Mouse (Mus musculus) spleen, adult 2 months (tissue): ENCODE data around the gene B9d2. TPM values are rescaled to one million over a fixed set of nuclear protein-coding genes. Genes with fewer than 3 reads are reported as not detected.
A peak's percentile ranks its signal among the peaks of the same experiment; 100 is the strongest.

ENCODE experiments used
- DNase-seq, 2 experiments: peaks; one replicate each; pipeline versions ENCODE4 v3.0.0 to v3.0.0-alpha.2; 2012 to 2021; ENCODE audit warnings: low spot score in 2 of 2, low read depth in 1 of 2
- H3K27ac ChIP-seq: fragments of 200-500 bp; 2 replicates; pipeline ENCODE4 v1.5.1; 2012; ENCODE audit warnings: low read length, inconsistent platforms; ENCODE audit not compliant: insufficient read depth
- H3K27me3 ChIP-seq: fragments of 200-500 bp; 2 replicates; pipeline ENCODE4 v1.6.1; 2012; ENCODE audit warnings: mild to moderate bottlenecking, moderate library complexity, low read length, inconsistent platforms; ENCODE audit not compliant: control insufficient read depth, insufficient read depth
- H3K36me3 ChIP-seq: fragments of 200-500 bp; 2 replicates; pipeline ENCODE4 v1.6.1; 2012; ENCODE audit warnings: mild to moderate bottlenecking, low read length, inconsistent platforms; ENCODE audit not compliant: control insufficient read depth, insufficient read depth
- H3K4me1 ChIP-seq: fragments of 200-500 bp; 2 replicates; pipeline ENCODE4 v1.6.1; 2011; ENCODE audit warnings: inconsistent platforms; ENCODE audit not compliant: control insufficient read depth, insufficient read depth, insufficient read length
- H3K4me3 ChIP-seq: fragments of 200-500 bp; 2 replicates; pipeline ENCODE4 v1.5.1; 2011; ENCODE audit warnings: mild to moderate bottlenecking, inconsistent platforms; ENCODE audit not compliant: insufficient read depth, insufficient read length; ENCODE audit errors: extremely low read depth
- CTCF ChIP-seq: fragments of 200-500 bp; IDR thresholded peaks from 2 replicates; pipeline ENCODE4 v1.5.1; 2011; ENCODE audit warnings: mild to moderate bottlenecking, inconsistent platforms; ENCODE audit not compliant: insufficient read depth, insufficient read length, insufficient replicate concordance; ENCODE audit errors: extremely low read depth
- POLR2A ChIP-seq: fragments of 200-500 bp; IDR thresholded peaks from 2 replicates; pipeline ENCODE4 v1.6.1; 2011; ENCODE audit warnings: low read depth, low read length, inconsistent platforms
- WGBS: fragments of 180-500 bp; shearing (Covaris S2); methylation state at CpG from one replicate; pipeline ENCODE4 v1.1.7; 2018; 5-methylcytosine and 5-hydroxymethylcytosine counted together
- polyA plus RNA-seq: library from polyadenylated mRNA; depleted of rRNA; stranded (reverse); fragments of >200 nt; gene quantifications from 2 replicates; pipeline ENCODE4 v1.2.3, GENCODE M21; 2012

B9d2 gene
- polyA plus RNA-seq, 1 experiment, result 72.0 TPM

- H3K4me3 ChIP-seq, result no peak overlapping the region
- no peak for DNase-seq
- peaks cover 40% of the 10 kb centered on the region; the same call in 1 of the 2 replicates for H3K4me1 ChIP-seq
- WGBS, result 35% methylated on average over 14 of the region's 14 CpGs
- H3K36me3 ChIP-seq, result peaks cover 2% of the 10 kb centered on the region; the same call in 1 of the 2 replicates
- H3K27ac ChIP-seq, result no peak overlapping the region
- TF ChIP-seq CTCF (no peak), POLR2A (no peak)
- no peaks in the 10 kb centered on the region for H3K27me3 ChIP-seq
Observed at GRCm38 (mm10) chr7:25645074-25645473, 35.5 kb upstream of the B9d2 start.

- peak; percentile 79 for TF ChIP-seq CTCF
- no peak; the same call in 1 of the 2 replicates for TF ChIP-seq POLR2A
- peak; percentile 57 to 74 for DNase-seq
- Histone ChIP-seq H3K36me3 (no peaks in the 10 kb centered on the region), H3K27ac (peak overlapping the region; percentile 80), H3K4me1 (peaks cover 44% of the 10 kb centered on the region; the same call in 1 of the 2 replicates), H3K27me3 (no peaks in the 10 kb centered on the region), H3K4me3 (no peak overlapping the region)
- WGBS, result 14% methylated on average over 5 of the region's 5 CpGs
Observed at GRCm38 (mm10) chr7:25647574-25648123, 32.9 kb upstream of the B9d2 start.

GRCm38 (mm10) chr7:25649839-25650238 lies 30.7 kb upstream of the B9d2 start:
- DNase-seq, result no peak
- Histone ChIP-seq H3K36me3 (0 out of 2 replicates have a peak, but pooled peaks cover 1% of the 10 kb centered on the region), H3K27me3 (no peaks in the 10 kb centered on the region), H3K4me3 (no peak overlapping the region), H3K4me1 (peaks cover 35% of the 10 kb centered on the region; the same call in 1 of the 2 replicates), H3K27ac (peak overlapping the region; percentile 78)
- 23% methylated on average over 5 of the region's 5 CpGs for WGBS
- TF ChIP-seq POLR2A (no peak), CTCF (no peak)

GRCm38 (mm10) chr7:25651281-25651680 lies 29.3 kb upstream of the B9d2 start:
- peaks cover 27% of the 10 kb centered on the region; the same call in 1 of the 2 replicates for H3K4me1 ChIP-seq
- peak; percentile 71 to 77 for DNase-seq
- H3K36me3 ChIP-seq, result 0 out of 2 replicates have a peak, but pooled peaks cover 1% of the 10 kb centered on the region
- H3K27me3 ChIP-seq, result no peaks in the 10 kb centered on the region
- TF ChIP-seq CTCF, result peak; percentile 57; the same call in 1 of the 2 replicates
- no peak; the same call in none of the 2 replicates for TF ChIP-seq POLR2A
- no peak overlapping the region for H3K4me3 ChIP-seq
- WGBS, result 12% methylated on average over 8 of the region's 8 CpGs
- H3K27ac ChIP-seq, result peak overlapping the region; percentile 92

GRCm38 (mm10) chr7:25652244-25652759 lies 28.3 kb upstream of the B9d2 start:
- peaks cover 17% of the 10 kb centered on the region; the same call in 1 of the 2 replicates for H3K4me1 ChIP-seq
- TF ChIP-seq POLR2A (no peak), CTCF (no peak)
- DNase-seq, result peak in 1 of 2 experiments; percentile 63
- whole genome bisulfite sequencing, result 21% methylated on average over 12 of the region's 12 CpGs
- peak overlapping the region; percentile 92 for H3K27ac ChIP-seq
- no peak overlapping the region for H3K4me3 ChIP-seq
- 0 out of 2 replicates have a peak, but pooled peaks cover 1% of the 10 kb centered on the region for H3K36me3 ChIP-seq
- H3K27me3 ChIP-seq, result no peaks in the 10 kb centered on the region

GRCm38 (mm10) chr7:25655601-25656428 lies 24.8 kb upstream of the B9d2 start:
- WGBS, result 80% methylated on average over 11 of the region's 11 CpGs
- Histone ChIP-seq H3K27me3 (no peaks in the 10 kb centered on the region), H3K27ac (no peak overlapping the region), H3K4me3 (no peak overlapping the region), H3K36me3 (0 out of 2 replicates have a peak, but pooled peaks cover 1% of the 10 kb centered on the region), H3K4me1 (peaks cover 10% of the 10 kb centered on the region; the same call in 1 of the 2 replicates)
- DNase-seq, result no peak
- TF ChIP-seq POLR2A (no peak), CTCF (no peak)
